Mouse (Mus musculus): ENCODE results near the gene Zfp691. TPM values are rescaled to one million over a fixed set of nuclear protein-coding genes. Genes with fewer than 3 reads are reported as not detected.

The Zfp691 gene
- polyA plus RNA-seq, 1 experiment: 8.0 TPM

GRCm38 (mm10) chr4:119124771-119125273 is 49.2 kb downstream of the Zfp691 start:
- DNase-seq (ENCODE audit: low read depth): no peak

- DNase-seq (ENCODE audit: low read depth): no peak
Measured at GRCm38 (mm10) chr4:119121249-119121648, 52.7 kb downstream of the Zfp691 start.

- peak; percentile 76 for DNase-seq (ENCODE audit: low read depth)
Measured at GRCm38 (mm10) chr4:119120095-119120494, 53.9 kb downstream of the Zfp691 start.

Other genes starting within 250 kb of the Zfp691 start
- gene Olfr1328, start 235.6 kb downstream of the Zfp691 start, polyA plus RNA-seq (2012; rRNA removed): not detected in 2 replicates
- gene Lao1, start 212.6 kb downstream of the Zfp691 start, polyA plus RNA-seq (2012; rRNA removed): 0.35 and 0.42 TPM in 2 replicates
- gene Slc2a1, start 65.5 kb downstream of the Zfp691 start, polyA plus RNA-seq (2012; rRNA removed): 32.1 and 37.3 TPM in 2 replicates
- gene Ermap, start 15.8 kb upstream of the Zfp691 start, polyA plus RNA-seq (2012; rRNA removed): 0.15 and 0.26 TPM in 2 replicates
- 25.2 and 29.0 TPM in 2 replicates for gene Svbp, start 21.1 kb upstream of the Zfp691 start, polyA plus RNA-seq (2012; rRNA removed)
- 0.70 and 0.93 TPM in 2 replicates for gene Tmem269, start 44.0 kb upstream of the Zfp691 start, polyA plus RNA-seq (2012; rRNA removed)
- gene AU022252, start 58.5 kb upstream of the Zfp691 start, polyA plus RNA-seq (2012; rRNA removed): 6.4 and 8.3 TPM in 2 replicates
- gene P3h1, start 58.7 kb upstream of the Zfp691 start, polyA plus RNA-seq (2012; rRNA removed): 21.0 and 26.6 TPM in 2 replicates
- gene Cldn19, start 81.2 kb upstream of the Zfp691 start, polyA plus RNA-seq (2012; rRNA removed): 0.04 and 0.05 TPM in 2 replicates
- 130 and 192 TPM in 2 replicates for gene Ybx1, start 120.4 kb upstream of the Zfp691 start, polyA plus RNA-seq (2012; rRNA removed)
- 9.1 and 9.5 TPM in 2 replicates for gene Ppih, start 146.4 kb upstream of the Zfp691 start, polyA plus RNA-seq (2012; rRNA removed)
- gene Ccdc30, start 241.3 kb upstream of the Zfp691 start, polyA plus RNA-seq (2012; rRNA removed): 1.1 and 2.0 TPM in 2 replicates
- gene Ppcs, start 248.2 kb upstream of the Zfp691 start, polyA plus RNA-seq (2012; rRNA removed): 14.0 and 15.4 TPM in 2 replicates
- 3.4 and 4.5 TPM in 2 replicates for gene Zmynd12, start 248.6 kb upstream of the Zfp691 start, polyA plus RNA-seq (2012; rRNA removed)

Measured in gonadal fat pad, adult 2 months (tissue).